In the genomic region with DNA sequence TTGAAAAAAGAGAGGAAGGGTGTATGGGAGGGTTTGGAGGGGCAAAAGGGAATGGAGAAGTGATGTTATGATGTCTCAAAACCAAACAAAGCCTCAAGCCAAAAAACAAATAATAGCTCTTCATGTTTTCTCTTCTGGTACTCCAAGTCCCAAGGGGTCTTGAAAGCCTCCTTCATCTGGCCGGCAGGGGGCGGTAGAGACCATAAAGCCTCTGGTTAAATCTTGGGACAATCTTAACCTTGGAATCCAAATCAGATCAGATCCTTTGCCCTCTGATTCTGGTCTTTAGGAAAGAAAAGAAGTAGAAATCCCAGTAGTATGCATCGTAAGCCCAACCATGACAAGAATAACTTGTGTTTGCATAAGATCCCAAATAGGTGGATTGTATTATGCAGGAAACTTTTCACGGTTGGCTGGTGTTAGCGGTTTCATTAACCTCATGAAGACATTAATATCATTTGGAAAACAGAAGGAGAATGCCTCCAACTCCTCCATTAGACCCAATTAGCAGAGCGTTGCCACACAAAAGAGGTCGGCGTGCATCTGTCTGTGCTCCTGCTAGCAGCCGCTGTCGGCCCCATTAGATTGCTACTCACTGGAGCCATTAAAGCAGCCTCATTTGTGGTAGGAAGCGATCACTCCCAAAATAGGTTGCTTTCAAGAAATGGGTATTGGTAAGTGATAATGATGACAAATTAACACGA, we compare ENCODE assay signal across 8 mouse cellular contexts.
DNase-seq lines count a peak whose midpoint lies in the region; ATAC-seq lines count a peak whose summit lies in the region.

No protein-coding gene starts in this region.

- ATAC-seq in erythroblast, adult 5-6 weeks (replicated peaks; ENCODE audit: low FRiP score, poor library complexity, severe bottlenecking), result no peak

- peak; percentile 54 for DNase-seq in A20 (ENCODE audit: low read depth, low spot score)
- peak; percentile 67 for DNase-seq in NIH3T3 (ENCODE audit: low read depth)
- DNase-seq in cerebellum, adult 9-10 months, result peak; percentile 57
- peak; percentile 72 to 80 for DNase-seq in frontal cortex, postnatal 25 days (ENCODE audit: low spot score in 2 of 2)
- peak; percentile 66 for DNase-seq in kidney, postnatal 14 days
- DNase-seq in lung, postnatal 10 days, result peak; percentile 72
- peak; percentile 23 for DNase-seq in right cerebral cortex, postnatal 25 days

Comparison
In these comparisons a context has a peak if more than half of its experiments do, and no peak if none do; other contexts are left out.
1. DNase-seq: peak in every context shown above with its lines; median percentile 76 in frontal cortex, postnatal 25 days; 72 in lung, postnatal 10 days; 67 in NIH3T3; 66 in kidney, postnatal 14 days; 57 in cerebellum, adult 9-10 months; 54 in A20; 23 in right cerebral cortex, postnatal 25 days.